Mouse (Mus musculus): ENCODE results near the gene Rnase12. TPM values are rescaled to one million over a fixed set of nuclear protein-coding genes. Genes with fewer than 3 reads are reported as not detected.
A peak's percentile ranks its signal among the peaks of the same experiment; 100 is the strongest.

Gene Rnase12
- total and polyA plus RNA-seq, 2 experiments: not detected

GRCm38 (mm10) chr14:51082599-51083581 is 25.4 kb upstream of the Rnase12 start:
- WGBS: 2% methylated on average over 40 of the region's 40 CpGs
- Histone ChIP-seq H3K4me3 (ENCODE audit: insufficient read depth, low read depth, low read length) (peak overlapping the region; percentile 60), H3K27ac (replicated peaks; ENCODE audit: insufficient read depth, low read depth, low read length) (peak overlapping the region; percentile 80), H3K27me3 (ENCODE audit: control insufficient read depth, insufficient read depth, low read length) (no peaks in the 10 kb centered on the region), H3K4me1 (ENCODE audit: control insufficient read depth, insufficient read depth, low read length) (peaks cover 11% of the 10 kb centered on the region), H3K36me3 (ENCODE audit: control insufficient read depth, insufficient read depth, low read length) (no peaks in the 10 kb centered on the region), H3K9ac (ENCODE audit: low read depth, low read length) (peak overlapping the region; percentile 78), H3K79me2 (ENCODE audit: control insufficient read depth, insufficient read depth, low read length) (no peaks in the 10 kb centered on the region)
- 0 out of 2 replicates have a peak, but pooled peaks have one; percentile 12 for TF ChIP-seq POLR2A (IDR thresholded peaks at IDR 0.05; ENCODE audit: extremely low read depth, insufficient read depth, low read length)
- no peak for TF ChIP-seq CTCF (IDR thresholded peaks at IDR 0.05; ENCODE audit: low read depth, low read length)
- DNase-seq (ENCODE audit: extremely low read depth, low read depth, low spot score): peak; percentile 81

- Histone ChIP-seq H3K36me3 (ENCODE audit: control insufficient read depth, insufficient read depth, low read length) (no peaks in the 10 kb centered on the region), H3K79me2 (ENCODE audit: control insufficient read depth, insufficient read depth, low read length) (no peaks in the 10 kb centered on the region), H3K4me3 (ENCODE audit: insufficient read depth, low read depth, low read length) (no peak overlapping the region), H3K27me3 (ENCODE audit: control insufficient read depth, insufficient read depth, low read length) (no peaks in the 10 kb centered on the region), H3K9ac (ENCODE audit: low read depth, low read length) (no peak overlapping the region), H3K27ac (replicated peaks; ENCODE audit: insufficient read depth, low read depth, low read length) (no peak overlapping the region), H3K4me1 (ENCODE audit: control insufficient read depth, insufficient read depth, low read length) (peaks cover 11% of the 10 kb centered on the region)
- DNase-seq (ENCODE audit: extremely low read depth, low read depth, low spot score): peak; percentile 17
- TF ChIP-seq CTCF (IDR thresholded peaks at IDR 0.05; ENCODE audit: low read depth, low read length): no peak
- no peak for TF ChIP-seq POLR2A (IDR thresholded peaks at IDR 0.05; ENCODE audit: extremely low read depth, insufficient read depth, low read length)
- WGBS: 57% methylated on average over 2 of the region's 2 CpGs
Observed at GRCm38 (mm10) chr14:51081035-51081434, 23.6 kb upstream of the Rnase12 start.

- H3K9ac ChIP-seq (ENCODE audit: low read depth, low read length): no peak overlapping the region
- no peaks in the 10 kb centered on the region for H3K79me2 ChIP-seq (ENCODE audit: control insufficient read depth, insufficient read depth, low read length)
- 94% methylated on average over 1 of the region's 1 CpGs for WGBS
- TF ChIP-seq POLR2A (IDR thresholded peaks at IDR 0.05; ENCODE audit: extremely low read depth, insufficient read depth, low read length) (no peak), CTCF (IDR thresholded peaks at IDR 0.05; ENCODE audit: low read depth, low read length) (no peak)
- no peaks in the 10 kb centered on the region for H3K36me3 ChIP-seq (ENCODE audit: control insufficient read depth, insufficient read depth, low read length)
- no peaks in the 10 kb centered on the region for H3K27me3 ChIP-seq (ENCODE audit: control insufficient read depth, insufficient read depth, low read length)
- H3K4me3 ChIP-seq (ENCODE audit: insufficient read depth, low read depth, low read length): no peak overlapping the region
- H3K27ac ChIP-seq (replicated peaks; ENCODE audit: insufficient read depth, low read depth, low read length): no peak overlapping the region
- no peak for DNase-seq (ENCODE audit: extremely low read depth, low read depth, low spot score)
- peaks cover 9% of the 10 kb centered on the region; the same call in 1 of the 2 replicates for H3K4me1 ChIP-seq (ENCODE audit: control insufficient read depth, insufficient read depth, low read length)
Observed at GRCm38 (mm10) chr14:51079180-51079579, 21.7 kb upstream of the Rnase12 start.

- TF ChIP-seq POLR2A (IDR thresholded peaks at IDR 0.05; ENCODE audit: extremely low read depth, insufficient read depth, low read length) (no peak), CTCF (IDR thresholded peaks at IDR 0.05; ENCODE audit: low read depth, low read length) (no peak)
- no peak within 1 kb of the TSS for H3K9ac ChIP-seq (ENCODE audit: low read depth, low read length)
- DNase-seq (ENCODE audit: extremely low read depth, low read depth, low spot score): no peak
- H3K36me3 ChIP-seq (ENCODE audit: control insufficient read depth, insufficient read depth, low read length): no peaks in the 10 kb centered on the region
- no peaks in the 10 kb centered on the region for H3K79me2 ChIP-seq (ENCODE audit: control insufficient read depth, insufficient read depth, low read length)
- WGBS: 95% methylated on average over 3 of the region's 3 CpGs
- no peaks in the 10 kb centered on the region for H3K4me1 ChIP-seq (ENCODE audit: control insufficient read depth, insufficient read depth, low read length)
- H3K27me3 ChIP-seq (ENCODE audit: control insufficient read depth, insufficient read depth, low read length): no peaks in the 10 kb centered on the region
- no peak within 1 kb of the TSS for H3K27ac ChIP-seq (replicated peaks; ENCODE audit: insufficient read depth, low read depth, low read length)
- H3K4me3 ChIP-seq (ENCODE audit: insufficient read depth, low read depth, low read length): no peak within 1 kb of the TSS
Observed at GRCm38 (mm10) chr14:51074335-51074734, 16.9 kb upstream of the Rnase12 start, which contains the start of gene Olfr750. TSS of gene Olfr750 (minus strand) at chr14:51074435.

- peak; percentile 46 for DNase-seq (ENCODE audit: extremely low read depth, low read depth, low spot score)
- Histone ChIP-seq H3K27me3 (ENCODE audit: control insufficient read depth, insufficient read depth, low read length) (no peaks in the 10 kb centered on the region), H3K4me1 (ENCODE audit: control insufficient read depth, insufficient read depth, low read length) (peaks cover 3% of the 10 kb centered on the region; the same call in 1 of the 2 replicates), H3K36me3 (ENCODE audit: control insufficient read depth, insufficient read depth, low read length) (no peaks in the 10 kb centered on the region), H3K4me3 (ENCODE audit: insufficient read depth, low read depth, low read length) (no peak overlapping the region), H3K79me2 (ENCODE audit: control insufficient read depth, insufficient read depth, low read length) (no peaks in the 10 kb centered on the region), H3K9ac (ENCODE audit: low read depth, low read length) (no peak overlapping the region), H3K27ac (replicated peaks; ENCODE audit: insufficient read depth, low read depth, low read length) (no peak overlapping the region)
- TF ChIP-seq CTCF (IDR thresholded peaks at IDR 0.05; ENCODE audit: low read depth, low read length): peak; percentile 26; the same call in 1 of the 2 replicates
- no peak for TF ChIP-seq POLR2A (IDR thresholded peaks at IDR 0.05; ENCODE audit: extremely low read depth, insufficient read depth, low read length)
- WGBS: 90% methylated on average over 2 of the region's 2 CpGs
Observed at GRCm38 (mm10) chr14:51069617-51070016, 12.2 kb upstream of the Rnase12 start.
